Mouse (Mus musculus): ENCODE measurements at regions not wholly inside any gene's neighbourhood (a gene's known extent, or its start where the extent isn't known, plus 50 kb on each side); places are given as distances from the start of the nearest gene placed in this dataset.

DNA sequence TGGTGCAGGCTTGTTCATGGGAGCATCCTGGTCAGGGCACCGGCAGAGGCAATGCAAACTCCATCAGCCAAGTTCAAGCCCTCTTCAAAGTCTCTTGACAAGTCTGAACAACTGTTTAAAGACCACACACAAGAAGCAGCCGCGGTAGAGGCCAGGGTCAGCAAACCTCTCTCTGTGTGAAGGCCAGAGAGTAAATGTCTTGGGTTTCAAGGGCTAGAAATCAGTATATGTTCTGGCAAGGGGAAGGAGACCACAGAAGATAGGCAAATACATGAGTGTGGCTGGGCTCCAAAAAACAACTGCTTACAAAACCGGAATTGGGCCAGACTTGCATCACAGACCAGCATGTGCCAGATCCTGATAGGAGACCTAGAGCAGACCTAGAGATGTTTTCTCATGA is 203.0 kb downstream of the Sptssa start:
- TF ChIP-seq CEBPB (IDR thresholded peaks at IDR 0.05; ENCODE audit: low read depth) (no peak), MYOG (IDR thresholded peaks at IDR 0.05; ENCODE audit: control insufficient read depth, extremely low read depth, insufficient read length) (no peak), USF1 (IDR thresholded peaks at IDR 0.05; ENCODE audit: low read depth) (no peak), CTCF (IDR thresholded peaks at IDR 0.05; ENCODE audit: control insufficient read depth, insufficient read depth, insufficient read length) (no peak), MAX (IDR thresholded peaks at IDR 0.05) (no peak)
